Mouse (Mus musculus) adrenal gland, adult 18-20 months (tissue): Measurements from ENCODE around the gene Exoc8. TPM values are rescaled to one million over a fixed set of nuclear protein-coding genes. Genes with fewer than 3 reads are reported as not detected.

Source experiments
- DNase-seq, 2 experiments: peaks; one replicate each; pipeline ENCODE4 v3.0.0; 2021 to 2022; ENCODE audit warnings: low spot score in 2 of 2
- total RNA-seq, 2 experiments: library from RNA; stranded (reverse); gene quantifications; 1 replicate in 1 of 2; 2 replicates in 1 of 2; pipeline ENCODE4 v1.2.3; 2021

Exoc8 gene
- total RNA-seq, 2 experiments from 2014 or later, result 23.1 to 25.2 TPM

- no peak for DNase-seq
These were observed 38.0 kb downstream of the Exoc8 start for GRCm38 (mm10) chr8:124859466-124859865.

DNA sequence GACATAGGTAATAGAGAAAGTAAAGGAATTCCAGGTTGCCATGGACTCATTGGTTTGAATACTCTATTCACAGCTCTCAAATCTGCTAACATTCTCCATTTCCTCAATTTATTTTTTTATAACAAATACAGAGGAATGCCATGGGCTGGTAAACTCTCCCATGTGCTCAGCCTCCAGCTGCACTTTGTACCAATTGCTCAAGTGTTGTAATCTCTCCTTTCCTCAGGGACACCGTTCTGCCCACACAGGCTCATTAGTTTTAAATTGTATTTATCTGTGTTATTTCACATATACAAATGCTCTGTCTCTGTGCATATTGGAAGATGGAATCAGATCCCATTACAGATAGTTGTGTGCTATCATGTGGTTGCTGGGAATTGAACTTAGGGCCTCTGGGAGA, 44.0 kb downstream of the Exoc8 start:
- DNase-seq, result no peak

GRCm38 (mm10) chr8:124845573-124845972, 51.9 kb downstream of the Exoc8 start:
- no peak for DNase-seq

GRCm38 (mm10) chr8:124845131-124845530, 52.4 kb downstream of the Exoc8 start:
- no peak for DNase-seq

Other genes with a start within 250 kb of the Exoc8 start
- gene 2310022B05Rik, start 234.3 kb downstream of the Exoc8 start, total RNA-seq, result 10 to 100 TPM; 27.4 to 34.7 TPM
- 10 to 100 TPM; 33.0 to 44.0 TPM for gene Ttc13, start 175.7 kb downstream of the Exoc8 start, total RNA-seq
- 1 to 10 TPM; 9.2 to 9.4 TPM for gene Arv1, start 175.6 kb downstream of the Exoc8 start, total RNA-seq
- under 1 TPM in 1 of 2 experiments, not detected in 1; 0.90 TPM for gene Fam89a, start 145.9 kb downstream of the Exoc8 start, total RNA-seq
- gene Trim67, start 104.6 kb downstream of the Exoc8 start, total RNA-seq, result 1 to 10 TPM; 1.1 to 2.2 TPM
- gene Gnpat, start 34.7 kb downstream of the Exoc8 start, total RNA-seq, result 100 to 1,000 TPM in 1 of 2 experiments, 10 to 100 TPM in 1; 94.9 to 110 TPM
- 10 to 100 TPM; 22.8 to 28.4 TPM for gene 2810004N23Rik, start 34.6 kb downstream of the Exoc8 start, total RNA-seq
- gene Sprtn, start 181 bp upstream of the Exoc8 start, total RNA-seq, result 10 to 100 TPM; 18.9 to 19.3 TPM
- 10 to 100 TPM; 70.9 to 90.0 TPM for gene Egln1, start 51.6 kb upstream of the Exoc8 start, total RNA-seq
- 10 to 100 TPM; 68.4 to 87.7 TPM for gene Tsnax, start 115.3 kb upstream of the Exoc8 start, total RNA-seq
- gene Disc1, start 156.5 kb upstream of the Exoc8 start, total RNA-seq, result 1 to 10 TPM; 1.3 to 2.3 TPM